Mouse (Mus musculus) cortical plate, adult 2 months (tissue): ENCODE data around the gene Med13l.

ENCODE experiments used
- CTCF ChIP-seq: fragments of 200-500 bp; IDR thresholded peaks from 2 replicates; pipeline ENCODE4 v1.5.1; 2011; ENCODE audit warnings: mild to moderate bottlenecking, control low read depth, low read length; ENCODE audit not compliant: insufficient read depth; ENCODE audit errors: extremely low read depth
- POLR2A ChIP-seq: fragments of 200-500 bp; IDR thresholded peaks from 2 replicates; pipeline ENCODE4 v1.6.1; 2011; ENCODE audit warnings: mild to moderate bottlenecking, low read length, control low read depth; ENCODE audit not compliant: insufficient read depth; ENCODE audit errors: extremely low read depth

GRCm38 (mm10) chr5:118688886-118689835 lies 128.7 kb downstream of the Med13l start:
- TF ChIP-seq POLR2A (no peak), CTCF (no peak)
